ENCODE assay signal across 23 mouse cellular contexts in the genomic region with DNA sequence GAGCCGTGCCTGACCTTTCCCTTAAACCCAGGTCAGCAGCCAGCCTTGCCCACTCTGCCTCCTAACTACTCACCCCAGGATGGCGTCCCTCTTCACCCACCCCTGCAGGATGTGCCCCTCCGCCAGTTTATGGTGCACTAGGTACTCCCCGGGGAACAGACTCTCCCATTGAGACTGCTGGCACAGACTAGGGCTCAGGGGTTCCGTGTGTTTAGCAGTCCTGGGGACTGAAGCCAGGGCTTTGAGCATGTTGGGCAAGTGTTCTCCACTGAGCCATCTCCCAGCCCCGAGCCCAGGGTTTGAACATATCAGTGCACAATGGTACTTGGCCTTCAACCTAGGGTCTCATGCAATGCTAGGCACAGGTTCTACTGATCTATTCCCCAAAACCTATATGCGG. TPM values are rescaled to one million over a fixed set of nuclear protein-coding genes. Genes with fewer than 3 reads are reported as not detected.
"Had no signal": no experiment of that assay in that cellular context is flagged by ENCODE, and none has a peak within 500 bp of the region (broad histone marks: within the 10 kb centered on the region; RNA-seq: fewer than 3 reads in every experiment).

No protein-coding gene starts in this region.

- H3K9ac ChIP-seq: heart, embryonic 13.5 days; heart, embryonic 15.5 days; hindbrain, embryonic 13.5 days; hindbrain, embryonic 15.5 days; limb, embryonic 12.5 days; liver, embryonic 14.5 days had no signal

- ATAC-seq: hindbrain, postnatal 0 days; intestine, embryonic 16.5 days had no signal

- H3K27ac ChIP-seq: heart, embryonic 13.5 days; heart, embryonic 15.5 days; hindbrain, embryonic 13.5 days; hindbrain, embryonic 15.5 days; hindbrain, postnatal 0 days; layer of hippocampus, adult 2 months; left cerebral cortex, adult 2 months; limb, embryonic 10.5 days; limb, embryonic 12.5 days; liver, embryonic 14.5 days had no signal

- H3K36me3 ChIP-seq: heart, embryonic 13.5 days; heart, embryonic 15.5 days; hindbrain, embryonic 13.5 days; hindbrain, embryonic 15.5 days; limb, embryonic 10.5 days; limb, embryonic 12.5 days had no signal

- DNase-seq: gastrocnemius, postnatal 10 days; gastrocnemius, postnatal 36 days; heart, adult 2 months; heart, postnatal 14 days; heart, postnatal 36 days; kidney, adult 11 months; kidney, adult 8-10 months; kidney, postnatal 10 days; liver had no signal

- H3K27me3 ChIP-seq: hindbrain, embryonic 13.5 days; hindbrain, embryonic 15.5 days; limb, embryonic 12.5 days had no signal

- H3K4me3 ChIP-seq: heart, adult 2 months; heart, embryonic 13.5 days; heart, embryonic 15.5 days; hindbrain, embryonic 13.5 days; hindbrain, embryonic 15.5 days; layer of hippocampus, adult 2 months; left cerebral cortex, adult 2 months; limb, embryonic 10.5 days; limb, embryonic 12.5 days had no signal

- H3K9me3 ChIP-seq: heart, embryonic 13.5 days; heart, embryonic 15.5 days; hindbrain, embryonic 13.5 days; hindbrain, embryonic 15.5 days; limb, embryonic 10.5 days; limb, embryonic 12.5 days had no signal

- H3K4me2 ChIP-seq: heart, embryonic 11.5 days; heart, embryonic 13.5 days; heart, embryonic 15.5 days; hindbrain, embryonic 13.5 days; hindbrain, embryonic 15.5 days; limb, embryonic 12.5 days had no signal

RNA-seq across cellular contexts. Expression of gene Osgin1, which starts 1.6 kb away (rescaled TPM):
- total RNA-seq: hindbrain, postnatal 0 days had no signal

RNA-seq across cellular contexts. Expression of gene Necab2, which starts 11.0 kb away (rescaled TPM):
- total RNA-seq: heart, adult 2 months; heart, postnatal 14 days; heart, postnatal 36 days; hematopoietic stem cell, adult 5-6 weeks had no signal
- polyA plus RNA-seq: heart, adult 2 months; heart, postnatal 0 days had no signal
